Mouse (Mus musculus) cortical plate, adult 2 months (tissue): ENCODE measurements at regions not wholly inside any gene's neighbourhood (a gene's known extent, or its start where the extent isn't known, plus 50 kb on each side); places are given as distances from the start of the nearest gene placed in this dataset.

Experiments used
- H3K27ac ChIP-seq: fragments of 200-500 bp; 2 replicates; pipeline ENCODE4 v1.5.1; 2012; ENCODE audit warnings: low read length, control low read depth, inconsistent platforms; ENCODE audit not compliant: insufficient read depth
- H3K4me1 ChIP-seq: fragments of 200-500 bp; 2 replicates; pipeline ENCODE4 v1.6.1; 2011; ENCODE audit warnings: low read length; ENCODE audit not compliant: control insufficient read depth, insufficient read depth
- H3K4me3 ChIP-seq: fragments of 200-500 bp; 2 replicates; pipeline ENCODE4 v1.5.1; 2011; ENCODE audit warnings: mild to moderate bottlenecking, low read length, control low read depth; ENCODE audit not compliant: insufficient read depth
- CTCF ChIP-seq: fragments of 200-500 bp; IDR thresholded peaks from 2 replicates; pipeline ENCODE4 v1.5.1; 2011; ENCODE audit warnings: mild to moderate bottlenecking, control low read depth, low read length; ENCODE audit not compliant: insufficient read depth; ENCODE audit errors: extremely low read depth
- POLR2A ChIP-seq: fragments of 200-500 bp; IDR thresholded peaks from 2 replicates; pipeline ENCODE4 v1.6.1; 2011; ENCODE audit warnings: mild to moderate bottlenecking, low read length, control low read depth; ENCODE audit not compliant: insufficient read depth; ENCODE audit errors: extremely low read depth

GRCm38 (mm10) chr5:18414892-18415291 is 54.7 kb upstream of the Gnai1 start:
- TF ChIP-seq POLR2A: no peak
- TF ChIP-seq CTCF: no peak
- no peak overlapping the region for H3K27ac ChIP-seq
- no peak overlapping the region for H3K4me3 ChIP-seq
- H3K4me1 ChIP-seq: no peaks in the 10 kb centered on the region
